Mouse (Mus musculus): ENCODE measurements around the gene Boc.

DNA sequence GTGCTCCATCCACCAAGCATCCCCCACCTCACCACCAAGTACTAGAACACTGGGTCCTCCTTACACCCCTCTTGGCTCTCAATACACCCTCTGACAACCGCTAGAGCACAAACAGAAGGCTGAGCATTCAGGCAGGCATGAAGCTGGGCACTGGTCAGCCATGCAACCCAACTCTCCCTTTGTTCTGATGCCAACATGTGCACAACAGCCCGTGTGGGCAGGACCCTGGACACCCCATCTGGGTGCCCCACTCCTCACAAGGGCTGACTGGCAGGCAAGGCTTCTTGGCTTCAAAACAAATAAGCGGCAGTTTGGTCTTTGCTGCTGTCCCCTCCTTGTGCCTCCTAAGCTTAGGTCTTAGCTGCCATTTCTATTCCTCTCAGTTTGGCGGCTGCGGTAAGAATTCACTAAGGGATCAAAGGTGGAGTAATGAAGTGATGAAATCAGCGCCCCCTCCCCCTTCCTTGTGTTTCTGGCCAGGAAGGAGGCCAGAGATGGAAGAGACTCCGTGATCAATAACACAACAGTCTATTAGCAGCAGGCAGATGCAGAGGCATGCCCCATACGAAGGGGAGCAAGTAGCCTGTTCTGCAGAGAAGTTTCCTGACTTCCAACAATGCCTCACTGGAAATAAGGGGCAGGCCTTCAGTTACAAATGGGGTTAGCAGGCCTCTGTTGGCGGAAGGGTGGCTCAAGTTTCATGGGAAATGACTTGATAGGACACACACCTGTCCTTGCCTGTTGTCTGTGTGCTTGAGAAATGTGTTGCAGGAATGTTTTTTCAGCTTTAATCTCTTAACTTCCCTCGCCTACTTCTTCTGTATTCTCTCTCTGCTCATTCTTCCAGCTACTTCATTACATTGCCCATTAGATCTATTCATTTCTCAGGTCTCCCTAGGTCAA is 51.4 kb downstream of the Boc start:
- TF ChIP-seq CTCF (IDR thresholded peaks at IDR 0.05; ENCODE audit: low read depth, low read length) (no peak), POLR2A (IDR thresholded peaks at IDR 0.05; ENCODE audit: borderline replicate concordance, low read depth, low read length) (no peak)

All from bone marrow macrophage, adult 2 months (primary cell).